Mouse (Mus musculus): ENCODE results near the gene Flt3. TPM values are rescaled to one million over a fixed set of nuclear protein-coding genes. Genes with fewer than 3 reads are reported as not detected.

Flt3 gene
- total and polyA plus RNA-seq, 3 experiments, result 0.01 TPM; not detected in 2

- H3K4me3 ChIP-seq (ENCODE audit: control insufficient read depth in 1 of 2, insufficient read depth in 1 of 2, low read depth in 2 of 2, low read length in 2 of 2), result no peak overlapping the region
- TF ChIP-seq ZC3H11A (IDR thresholded peaks at IDR 0.05; ENCODE audit: low read depth, low read length) (no peak), MAX (IDR thresholded peaks at IDR 0.05; ENCODE audit: low read length) (no peak), BHLHE40 (IDR thresholded peaks at IDR 0.05; ENCODE audit: borderline replicate concordance, low read depth, low read length) (no peak), RCOR1 (IDR thresholded peaks at IDR 0.05; ENCODE audit: low read depth, low read length) (no peak), CHD1 (IDR thresholded peaks at IDR 0.05; ENCODE audit: low read depth, low read length) (no peak), POLR2AphosphoS5 (IDR thresholded peaks at IDR 0.05; ENCODE audit: borderline replicate concordance, low read depth, low read length) (no peak), NRF1 (IDR thresholded peaks at IDR 0.05; ENCODE audit: insufficient read depth, low read depth, low read length, poor library complexity, severe bottlenecking) (no peak), ETS1 (IDR thresholded peaks at IDR 0.05; ENCODE audit: low read depth, low read length) (no peak), SMC3 (IDR thresholded peaks at IDR 0.05; ENCODE audit: low read depth, low read length) (no peak), HCFC1 (IDR thresholded peaks at IDR 0.05; ENCODE audit: low read depth, low read length) (no peak), ZMIZ1 (IDR thresholded peaks at IDR 0.05; ENCODE audit: low read depth, low read length) (no peak), TAL1 (IDR thresholded peaks at IDR 0.05; ENCODE audit: low read length) (no peak), CHD2 (IDR thresholded peaks at IDR 0.05; ENCODE audit: low read length) (no peak), ZKSCAN1 (IDR thresholded peaks at IDR 0.05; ENCODE audit: low read depth, low read length) (no peak), MXI1 (IDR thresholded peaks at IDR 0.05; ENCODE audit: low read depth, low read length) (no peak), MYC (IDR thresholded peaks at IDR 0.05; ENCODE audit: low read depth, low read length) (no peak), GATA1 (IDR thresholded peaks at IDR 0.05; ENCODE audit: low read depth, low read length) (no peak)
- H3K4me1 ChIP-seq (ENCODE audit: control insufficient read depth in 1 of 2, insufficient read depth in 2 of 2, low read length in 2 of 2), result no peaks in the 10 kb centered on the region
- no peak for DNase-seq (ENCODE audit: low read depth, low spot score)
- no peaks in the 10 kb centered on the region for H3K27me3 ChIP-seq (ENCODE audit: control insufficient read depth in 1 of 2, insufficient read depth in 2 of 2, low read length in 2 of 2)
- no peaks in the 10 kb centered on the region for H3K9me3 ChIP-seq (replicated peaks; ENCODE audit: insufficient read depth, low read length)
- H3K27ac ChIP-seq (ENCODE audit: control insufficient read depth, low read depth, low read length), result no peak overlapping the region
- H3K79me2 ChIP-seq (ENCODE audit: control insufficient read depth, insufficient read depth, low read length, poor library complexity), result no peaks in the 10 kb centered on the region
- no peaks in the 10 kb centered on the region for H3K36me3 ChIP-seq (ENCODE audit: control insufficient read depth in 1 of 2, insufficient read depth in 2 of 2, low read length in 2 of 2)
- no peak overlapping the region for H3K9ac ChIP-seq (ENCODE audit: control insufficient read depth, low read depth, low read length, poor library complexity, severe bottlenecking)
Observed at GRCm38 (mm10) chr5:147342901-147343300, 57.4 kb downstream of the Flt3 start.

- H3K9me3 ChIP-seq (replicated peaks; ENCODE audit: insufficient read depth, low read length), result no peaks in the 10 kb centered on the region
- TF ChIP-seq CHD2 (IDR thresholded peaks at IDR 0.05; ENCODE audit: low read length), result no peak
- no peak for TF ChIP-seq ELF1 (IDR thresholded peaks at IDR 0.05; ENCODE audit: low read depth, low read length)
- TF ChIP-seq NRF1 (IDR thresholded peaks at IDR 0.05; ENCODE audit: insufficient read depth, low read depth, low read length, poor library complexity, severe bottlenecking), result no peak
- no peak for TF ChIP-seq POLR2A (IDR thresholded peaks at IDR 0.05; ENCODE audit: control insufficient read depth in 1 of 2, insufficient read depth in 1 of 2, low read depth in 1 of 2, low read length in 2 of 2, poor library complexity in 1 of 2)
- no peak for TF ChIP-seq GABPA (IDR thresholded peaks at IDR 0.05; ENCODE audit: low read depth, low read length)
- no peak for TF ChIP-seq MAFK (IDR thresholded peaks at IDR 0.05; ENCODE audit: borderline replicate concordance, low read depth, low read length)
- no peak for TF ChIP-seq CTCF (IDR thresholded peaks at IDR 0.05 in 2 of 3, conservative IDR thresholded peaks at IDR 0.05 in 1 of 3; ENCODE audit: control insufficient read depth in 1 of 3, insufficient read depth in 1 of 3, low read depth in 2 of 3, low read length in 3 of 3, poor library complexity in 1 of 3, severe bottlenecking in 1 of 3)
- TF ChIP-seq TAL1 (IDR thresholded peaks at IDR 0.05; ENCODE audit: low read length), result no peak
- no peak for TF ChIP-seq ZNF384 (IDR thresholded peaks at IDR 0.05; ENCODE audit: low read depth, low read length)
- TF ChIP-seq MYC (IDR thresholded peaks at IDR 0.05; ENCODE audit: low read depth, low read length), result no peak
- no peak for TF ChIP-seq GATA1 (IDR thresholded peaks at IDR 0.05; ENCODE audit: low read depth, low read length)
- TF ChIP-seq MAZ (IDR thresholded peaks at IDR 0.05; ENCODE audit: low read depth, low read length), result no peak
- TF ChIP-seq HCFC1 (IDR thresholded peaks at IDR 0.05; ENCODE audit: low read depth, low read length), result no peak
- TF ChIP-seq RCOR1 (IDR thresholded peaks at IDR 0.05; ENCODE audit: low read depth, low read length), result no peak
- TF ChIP-seq JUND (IDR thresholded peaks at IDR 0.05; ENCODE audit: low read depth, low read length), result no peak
- TF ChIP-seq ZC3H11A (IDR thresholded peaks at IDR 0.05; ENCODE audit: low read depth, low read length), result no peak
- H3K27ac ChIP-seq (ENCODE audit: control insufficient read depth, low read depth, low read length), result no peak overlapping the region
- no peaks in the 10 kb centered on the region for H3K27me3 ChIP-seq (ENCODE audit: control insufficient read depth in 1 of 2, insufficient read depth in 2 of 2, low read length in 2 of 2)
- no peaks in the 10 kb centered on the region for H3K4me1 ChIP-seq (ENCODE audit: control insufficient read depth in 1 of 2, insufficient read depth in 2 of 2, low read length in 2 of 2)
- no peaks in the 10 kb centered on the region for H3K79me2 ChIP-seq (ENCODE audit: control insufficient read depth, insufficient read depth, low read length, poor library complexity)
- no peaks in the 10 kb centered on the region for H3K36me3 ChIP-seq (ENCODE audit: control insufficient read depth in 1 of 2, insufficient read depth in 2 of 2, low read length in 2 of 2)
- DNase-seq (ENCODE audit: low read depth, low spot score), result no peak
- H3K9ac ChIP-seq (ENCODE audit: control insufficient read depth, low read depth, low read length, poor library complexity, severe bottlenecking), result no peak overlapping the region
- no peak overlapping the region for H3K4me3 ChIP-seq (ENCODE audit: control insufficient read depth in 1 of 2, insufficient read depth in 1 of 2, low read depth in 2 of 2, low read length in 2 of 2)
Observed at GRCm38 (mm10) chr5:147340741-147341414, 59.4 kb downstream of the Flt3 start.

All from MEL (cell line).